Mouse (Mus musculus): ENCODE results near the gene Eid3. TPM values are rescaled to one million over a fixed set of nuclear protein-coding genes. Genes with fewer than 3 reads are reported as not detected.
A peak's percentile ranks its signal among the peaks of the same experiment; 100 is the strongest.

Gene Eid3
- polyA plus RNA-seq, 3 experiments from 2014 or later: 0.35 to 0.91 (median 0.64) TPM

DNA sequence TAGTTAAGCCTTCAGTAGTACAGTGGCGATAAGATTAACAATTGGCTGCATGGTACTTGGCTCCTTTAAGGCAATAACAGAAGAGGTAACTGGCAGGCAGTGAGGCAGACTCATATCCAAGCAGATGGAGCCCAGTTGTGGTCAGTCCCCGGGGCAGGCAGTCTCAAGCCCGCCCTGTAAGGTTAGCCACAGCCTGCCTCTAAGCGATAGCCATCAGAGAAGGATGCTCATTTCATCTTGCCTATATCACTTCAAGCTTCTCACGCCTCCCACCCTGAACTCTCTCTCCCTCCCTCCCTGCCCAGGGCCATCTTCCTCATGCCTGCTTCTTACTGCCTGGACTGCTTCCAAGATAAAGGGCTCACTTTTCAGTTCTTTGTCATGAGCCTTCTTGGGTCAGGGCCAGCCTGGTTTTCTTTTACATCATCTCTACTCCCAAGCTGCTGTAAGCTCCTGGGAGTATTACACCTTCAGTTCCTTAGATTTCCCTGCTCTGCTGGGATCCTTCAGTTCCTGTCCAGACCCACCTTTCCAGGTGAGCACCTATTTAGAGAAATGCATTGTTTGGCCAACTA is 3.2 kb upstream of the Eid3 start:
- no peak for ATAC-seq

DNA sequence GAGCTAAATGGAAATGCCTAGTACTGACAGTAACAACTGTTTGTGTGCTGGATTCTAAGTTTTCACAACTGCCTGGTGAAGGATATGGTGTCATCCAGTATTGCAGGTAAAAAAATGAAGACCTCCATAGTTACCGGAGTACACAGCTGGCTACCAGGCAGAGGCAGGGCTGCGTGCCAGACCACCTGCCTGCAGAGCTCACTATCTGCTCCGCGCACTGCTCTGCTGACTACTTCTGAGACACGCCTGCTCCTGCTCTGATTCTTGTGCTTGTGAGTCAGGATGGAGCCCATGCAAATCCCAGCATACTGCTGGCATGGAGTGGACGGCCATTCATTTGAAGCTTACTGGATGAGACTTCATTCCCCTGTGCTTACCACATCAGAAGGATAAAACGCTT is 2.6 kb upstream of the Eid3 start:
- no peak for ATAC-seq

DNA sequence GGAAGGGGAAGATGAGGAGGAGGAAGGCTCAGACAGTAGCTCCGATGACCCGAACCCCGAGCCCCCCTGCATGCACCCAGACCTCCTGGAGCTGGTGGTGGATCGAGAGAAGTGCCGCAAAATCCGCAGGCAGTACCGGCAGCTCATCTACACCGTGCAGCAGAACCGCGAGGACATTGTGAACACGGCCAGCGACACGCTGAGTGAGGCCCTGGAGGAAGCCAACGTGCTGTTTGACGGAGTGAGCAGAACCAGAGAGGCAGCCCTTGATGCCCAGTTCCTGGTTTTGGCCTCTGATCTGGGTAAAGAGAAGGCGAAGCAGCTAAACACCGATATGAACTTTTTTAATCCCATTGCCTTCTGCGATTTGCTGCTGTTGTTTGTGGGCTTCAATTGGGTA is 406 bp downstream of the Eid3 start:
- ATAC-seq: no peak

DNA sequence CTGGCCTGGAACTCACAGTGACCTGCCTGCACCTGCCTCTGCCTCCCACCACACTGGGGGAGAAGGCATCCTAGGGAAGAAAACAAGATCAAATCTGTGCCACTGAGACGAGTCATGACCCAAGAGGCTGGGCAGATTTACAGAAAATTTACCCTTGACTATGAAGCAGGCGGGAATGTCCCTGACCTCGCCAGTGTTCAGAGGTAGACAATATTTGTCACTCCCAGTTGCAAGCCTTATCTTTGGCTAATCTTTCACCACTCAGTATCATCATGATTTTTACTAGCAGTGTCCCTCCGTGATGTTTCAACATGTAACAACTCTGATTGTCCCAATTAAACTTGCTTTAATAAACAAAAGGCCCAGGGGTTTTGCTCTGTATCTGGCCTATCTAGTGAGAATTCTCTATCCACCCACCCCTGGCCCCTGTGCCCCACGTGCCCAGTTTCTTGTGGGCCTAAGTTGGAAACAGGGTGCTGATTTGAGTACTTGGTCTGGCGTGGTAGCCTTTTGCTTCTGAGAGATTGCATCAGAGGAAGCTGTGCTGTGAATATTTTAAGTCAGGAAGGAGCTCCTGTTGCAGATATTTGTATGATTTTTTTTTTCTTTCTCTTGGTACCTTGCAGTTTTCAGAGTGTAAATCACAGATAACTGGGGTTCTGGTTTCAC is 2.1 kb downstream of the Eid3 start:
- ATAC-seq: no peak

DNA sequence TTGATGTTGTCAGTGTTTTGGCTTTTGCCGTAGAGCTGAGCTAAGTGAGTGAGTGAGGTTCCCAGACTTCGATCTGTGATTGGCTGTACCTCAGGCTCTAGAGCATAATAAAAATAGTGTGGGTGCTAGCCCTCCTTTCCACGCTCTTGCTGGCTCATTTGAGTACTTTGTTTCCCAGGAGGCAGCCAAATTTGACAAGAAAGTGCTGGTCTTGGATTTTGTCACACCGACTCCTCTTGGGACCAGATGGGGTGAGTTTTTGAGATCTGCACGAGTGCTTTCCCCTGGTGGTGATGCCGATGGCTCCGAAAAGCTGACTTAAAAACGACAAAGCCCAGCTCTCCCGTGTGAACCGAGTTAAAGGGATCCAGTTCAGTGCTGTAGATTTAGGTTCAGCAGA is 9.0 kb downstream of the Eid3 start:
- no peak for ATAC-seq

DNA sequence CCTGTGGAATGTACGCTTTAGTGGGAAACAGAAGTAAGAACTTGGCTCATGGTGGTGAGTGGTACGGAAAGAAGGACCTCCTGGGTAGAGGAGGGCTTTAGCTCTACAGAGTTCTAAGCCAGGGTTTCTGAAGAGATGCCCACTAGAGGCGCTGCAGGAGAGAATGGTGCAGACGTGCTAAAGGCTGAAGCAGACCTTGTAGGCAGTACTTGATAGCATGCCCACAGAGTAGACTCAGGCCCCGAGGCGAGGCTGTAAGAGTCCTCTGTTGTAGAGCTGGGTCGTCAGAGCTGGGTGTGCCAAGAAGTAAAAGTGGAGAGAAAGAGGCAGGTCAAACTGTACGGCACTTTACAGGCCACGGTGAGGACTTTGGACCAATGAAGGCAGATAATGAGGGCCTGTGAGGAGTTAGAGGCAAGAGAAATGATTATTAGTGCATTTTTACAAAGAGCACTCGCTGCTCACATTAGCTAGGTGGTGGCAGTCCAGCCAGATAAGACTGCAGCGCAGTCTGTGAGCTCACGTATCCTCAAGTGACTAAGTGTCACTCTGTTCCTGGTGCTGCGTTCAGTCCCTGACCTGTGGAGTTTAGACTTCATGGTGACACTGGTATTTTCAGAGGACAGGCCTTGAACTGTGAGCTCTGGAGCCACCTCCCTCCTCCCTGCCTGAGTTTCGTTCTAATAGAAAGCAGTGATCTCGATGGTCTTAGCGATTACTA is 9.8 kb downstream of the Eid3 start:
- no peak for ATAC-seq

DNA sequence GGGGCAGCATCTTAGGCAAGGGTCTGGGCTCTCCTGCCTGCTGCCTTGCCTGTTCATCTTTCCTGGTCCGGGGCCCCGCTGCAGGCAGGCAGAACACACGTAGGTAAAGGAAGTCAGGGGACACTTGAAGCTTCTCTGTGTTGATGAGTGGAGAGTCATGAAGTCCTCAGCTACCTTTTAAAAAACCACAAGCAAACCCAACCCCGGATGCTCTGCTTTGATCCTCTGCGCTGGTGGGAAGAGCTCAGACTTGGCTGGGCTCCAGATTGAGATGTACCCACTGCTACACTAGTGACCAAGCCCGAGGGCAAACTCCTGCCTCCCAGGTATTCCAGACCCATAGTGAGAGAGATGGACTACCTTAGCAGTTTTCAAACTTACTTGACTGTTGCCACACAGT is 20.9 kb downstream of the Eid3 start:
- peak; percentile 90 for ATAC-seq

DNA sequence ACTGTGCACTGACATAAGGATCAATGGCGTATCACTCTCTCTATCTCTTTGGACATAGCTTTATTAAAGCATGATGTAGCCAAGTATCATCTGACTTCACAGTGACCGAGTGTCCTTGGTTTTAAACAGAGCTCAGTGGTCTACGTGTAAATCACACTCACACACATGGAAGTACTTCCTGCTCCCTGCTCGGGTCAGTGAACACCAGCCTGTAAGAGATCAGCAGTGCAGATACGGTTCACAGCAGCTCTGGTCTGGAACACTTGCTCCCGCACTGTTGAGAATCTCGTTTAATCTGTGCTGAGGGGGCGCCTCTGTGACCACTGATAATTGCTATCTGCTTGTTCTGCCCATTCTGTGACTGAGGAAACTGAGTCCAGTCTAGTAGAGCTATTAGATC is 22.1 kb downstream of the Eid3 start:
- no peak for ATAC-seq

DNA sequence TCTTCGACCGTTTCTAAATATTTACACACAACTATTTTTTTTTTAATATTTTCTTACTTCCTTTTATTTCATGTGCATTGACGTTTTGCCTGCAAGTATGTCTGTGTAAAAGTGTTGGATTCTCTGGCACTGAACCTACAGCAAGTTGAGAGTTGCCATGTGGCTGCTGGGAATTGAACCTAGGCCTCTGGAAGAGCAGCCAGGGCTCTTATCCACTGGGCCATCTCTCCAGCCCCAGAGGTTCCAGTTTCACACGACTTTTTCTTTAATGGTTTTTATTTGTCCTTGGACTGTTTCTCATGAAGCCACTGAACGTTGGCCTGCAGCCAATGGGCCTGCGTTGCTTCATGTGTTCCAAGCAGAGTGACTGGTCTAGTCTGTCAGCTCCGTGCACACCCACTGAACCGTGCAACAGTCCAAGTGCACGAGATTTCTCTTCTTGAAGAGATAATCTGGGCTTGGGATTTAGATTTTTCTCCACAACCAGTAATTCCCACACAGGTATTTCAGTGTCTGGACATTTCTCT is 23.1 kb downstream of the Eid3 start:
- no peak for ATAC-seq

DNA sequence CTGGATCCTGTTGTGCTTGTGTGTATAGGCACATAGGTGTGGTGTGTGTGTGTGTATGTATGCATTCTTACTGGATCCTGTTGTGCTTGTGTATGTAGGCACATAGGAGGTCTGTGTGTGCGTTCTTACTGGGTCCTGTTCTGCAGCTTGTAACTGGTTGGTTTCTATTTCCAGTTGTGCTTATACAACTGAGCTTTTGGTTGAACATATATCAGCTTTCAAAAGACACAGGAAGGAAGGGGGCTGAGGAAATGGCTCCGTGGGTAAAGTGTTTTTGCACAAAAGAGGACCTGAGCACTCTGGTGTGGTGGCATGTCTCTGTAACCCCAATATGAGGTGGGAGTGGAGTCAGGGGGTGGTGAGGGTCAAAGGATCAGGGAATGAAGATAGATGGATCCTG is 24.5 kb downstream of the Eid3 start:
- peak; percentile 63 for ATAC-seq

DNA sequence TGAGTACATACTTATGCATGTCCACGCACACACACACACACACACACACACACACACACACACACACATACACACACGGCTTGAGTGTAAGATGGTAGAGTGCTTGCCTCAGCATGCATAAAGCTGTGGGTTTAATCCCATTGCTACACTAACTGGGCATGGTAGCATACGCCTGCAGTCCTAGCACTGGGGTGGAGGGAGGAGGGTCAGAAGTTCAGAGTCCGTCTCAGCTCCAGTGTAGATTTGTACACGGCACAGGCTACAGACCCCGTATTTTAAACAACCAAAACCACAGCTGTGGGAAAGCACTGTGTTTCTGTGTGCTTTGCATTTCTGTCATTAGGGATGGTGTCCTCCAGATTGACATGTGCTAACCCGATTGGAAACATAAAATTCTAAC is 25.0 kb downstream of the Eid3 start:
- ATAC-seq: no peak

DNA sequence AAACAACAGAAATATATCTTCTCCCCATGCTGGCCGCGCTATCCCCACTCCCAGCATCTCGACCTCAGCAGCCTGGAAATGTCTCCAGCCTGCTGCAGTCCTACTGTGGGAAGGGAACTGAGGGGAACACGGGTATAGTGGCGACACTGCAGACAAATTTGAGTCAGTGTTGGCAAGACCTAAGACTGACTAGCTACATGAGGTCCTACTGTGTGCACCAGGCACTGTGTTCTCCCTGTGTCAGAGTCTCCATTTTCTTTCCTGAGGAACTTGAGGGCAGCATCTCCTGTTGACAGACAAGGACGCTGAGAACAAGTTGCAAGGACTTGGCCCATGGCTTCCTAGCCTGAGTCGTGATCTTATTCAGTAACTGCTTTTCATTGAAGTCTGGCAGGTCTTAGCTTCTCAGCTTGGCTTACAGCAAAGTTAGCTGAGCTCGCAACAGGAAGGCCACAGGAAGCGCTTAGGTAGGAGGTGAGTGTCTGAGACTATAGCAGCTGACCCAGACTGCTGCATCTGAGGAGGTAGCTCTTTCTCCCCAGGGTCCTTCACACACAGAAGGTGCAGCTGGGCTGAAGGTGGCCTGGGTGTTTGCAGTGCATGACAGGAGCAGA is 26.1 kb downstream of the Eid3 start:
- peak; percentile 32 for ATAC-seq

DNA sequence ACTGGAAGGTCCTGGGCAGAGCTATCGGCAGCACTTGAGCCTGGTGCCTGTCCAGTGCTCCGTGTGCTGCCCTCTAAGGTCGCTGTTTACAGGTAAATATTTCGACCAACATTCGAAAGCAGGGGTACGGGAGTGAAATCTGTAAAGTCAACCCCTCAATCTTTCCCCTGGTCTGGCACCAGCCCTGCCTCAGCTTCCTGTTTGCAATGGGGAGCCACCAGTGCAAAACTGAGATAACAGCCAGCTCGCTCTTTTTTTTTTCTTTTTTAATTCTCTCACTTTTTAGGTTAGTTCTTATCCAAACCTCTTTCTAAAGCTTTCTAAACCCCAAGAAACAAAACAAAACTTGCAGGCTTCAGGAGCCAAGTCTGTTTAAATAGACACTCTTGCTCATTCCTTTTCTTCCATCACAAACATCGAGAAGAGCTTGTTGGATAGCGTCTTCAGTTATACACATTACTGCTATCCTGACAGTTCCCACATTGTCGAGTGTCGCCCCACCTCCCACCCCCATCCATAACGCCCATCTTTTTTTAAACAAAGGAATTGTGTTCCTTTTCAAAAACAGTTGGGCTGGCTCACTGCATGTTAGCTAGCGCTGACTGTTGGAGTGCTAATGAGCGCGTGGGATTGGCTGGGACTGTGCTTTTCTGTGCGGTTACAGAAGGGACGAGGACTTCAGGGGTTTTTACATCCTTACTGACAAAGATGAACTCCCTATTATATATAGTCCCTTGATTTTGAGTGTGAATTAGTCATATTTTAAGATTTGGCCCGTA is 27.6 kb downstream of the Eid3 start:
- no peak for ATAC-seq

DNA sequence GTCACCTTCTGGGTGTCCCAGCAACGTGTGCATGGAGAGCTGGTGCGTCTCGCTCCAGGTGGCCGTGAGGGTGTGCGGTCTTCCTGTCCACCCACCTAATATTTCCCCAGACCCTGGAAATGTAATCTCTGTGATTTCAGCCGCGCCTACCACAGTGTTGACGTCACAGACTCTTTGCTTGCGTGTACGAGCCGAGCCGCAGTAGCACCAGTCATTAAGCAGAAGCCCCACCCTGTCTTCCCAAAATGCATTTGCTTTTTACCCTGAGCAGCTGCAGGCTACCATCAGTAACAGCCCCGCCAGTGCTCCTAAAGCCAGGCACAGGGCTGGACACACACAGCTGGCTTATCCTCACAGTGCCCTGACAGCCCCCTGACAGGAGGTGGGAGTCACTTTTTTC is 31.5 kb downstream of the Eid3 start:
- ATAC-seq: no peak

DNA sequence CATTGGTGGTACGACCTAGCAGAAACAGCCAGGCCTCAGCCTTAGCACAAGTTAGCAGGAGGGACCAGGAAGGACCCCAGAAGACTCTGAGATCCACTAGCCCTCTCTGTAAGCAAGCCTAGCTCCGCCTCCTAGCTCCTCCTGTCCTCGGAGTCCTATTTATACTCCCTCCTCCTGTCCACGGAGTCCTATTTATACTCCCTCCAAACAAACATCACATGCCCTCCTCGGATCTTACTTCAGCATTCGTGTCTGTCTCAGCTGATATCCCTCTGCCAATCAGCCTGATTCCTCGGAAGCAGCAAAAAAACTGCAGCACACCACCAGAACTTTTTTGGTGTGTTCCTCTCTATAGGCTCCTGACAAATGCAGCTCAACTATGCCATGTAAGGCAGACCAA is 32.5 kb downstream of the Eid3 start:
- ATAC-seq: no peak

DNA sequence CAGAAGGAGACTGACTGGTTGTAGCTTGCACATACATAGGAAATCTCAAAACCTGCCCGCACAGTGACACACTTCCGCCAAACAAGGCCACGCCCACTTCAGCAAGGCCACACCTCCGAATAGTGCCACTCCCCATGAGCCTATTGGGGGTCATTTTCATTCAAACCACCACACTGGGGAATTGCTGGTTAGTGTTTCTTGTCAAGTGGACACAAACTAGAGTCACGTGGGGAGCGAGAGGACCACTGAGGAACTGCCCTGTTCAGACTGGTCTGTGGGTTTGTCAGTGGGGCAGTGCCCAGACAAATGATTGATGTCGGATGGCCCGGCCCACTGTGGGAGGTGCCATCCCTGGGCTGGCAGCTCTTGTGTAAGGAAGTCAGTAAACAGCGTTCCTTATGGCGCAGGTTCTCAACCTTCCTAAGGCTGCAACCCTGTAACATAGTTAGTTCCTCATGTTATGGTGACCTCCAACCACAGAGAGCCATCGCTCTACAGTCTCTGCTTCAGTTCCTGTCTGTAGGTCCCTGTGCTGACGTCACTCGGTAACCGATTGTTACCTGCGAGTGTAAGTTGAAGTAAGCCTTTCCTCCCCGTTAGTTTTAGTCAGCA is 33.5 kb downstream of the Eid3 start:
- peak; percentile 81 for ATAC-seq

DNA sequence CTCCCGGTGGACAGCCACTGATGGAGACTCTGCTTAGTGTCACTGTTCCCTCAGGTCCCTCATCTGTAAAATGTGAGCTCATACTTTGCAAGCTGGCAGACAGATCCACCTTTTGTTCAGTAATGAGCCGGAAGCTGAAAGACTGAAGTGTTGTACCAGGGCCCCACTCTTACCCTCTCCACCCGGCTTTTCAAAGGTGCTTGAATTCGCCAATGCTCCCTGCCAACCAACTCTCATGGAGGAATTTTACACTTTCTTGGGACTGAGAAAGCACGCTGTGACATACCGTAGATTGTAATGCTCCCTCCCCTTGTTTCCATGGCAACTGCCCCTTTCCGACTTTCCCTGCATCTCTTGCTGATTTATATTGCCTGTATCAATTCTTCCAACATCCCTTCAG is 34.1 kb downstream of the Eid3 start:
- no peak for ATAC-seq

DNA sequence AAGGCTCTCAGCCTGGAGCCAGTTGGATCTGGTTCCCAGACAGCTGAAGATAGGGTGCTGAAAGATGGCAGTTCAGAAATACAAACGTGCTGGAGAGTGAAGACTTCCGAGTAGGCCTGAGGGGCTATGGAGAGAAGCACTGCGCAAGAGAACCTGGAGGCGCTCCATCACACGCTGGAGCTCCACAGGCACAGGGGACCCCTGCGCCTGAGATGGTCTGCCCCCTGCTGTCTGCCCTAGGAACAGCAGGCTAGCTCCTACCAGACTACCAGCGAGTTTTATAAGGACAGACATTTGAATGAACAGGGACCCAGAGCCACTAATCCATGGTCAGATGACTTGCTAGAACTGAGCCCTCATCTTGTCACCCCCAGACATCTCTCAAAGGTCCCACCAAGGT is 35.0 kb downstream of the Eid3 start:
- ATAC-seq: peak; percentile 65

DNA sequence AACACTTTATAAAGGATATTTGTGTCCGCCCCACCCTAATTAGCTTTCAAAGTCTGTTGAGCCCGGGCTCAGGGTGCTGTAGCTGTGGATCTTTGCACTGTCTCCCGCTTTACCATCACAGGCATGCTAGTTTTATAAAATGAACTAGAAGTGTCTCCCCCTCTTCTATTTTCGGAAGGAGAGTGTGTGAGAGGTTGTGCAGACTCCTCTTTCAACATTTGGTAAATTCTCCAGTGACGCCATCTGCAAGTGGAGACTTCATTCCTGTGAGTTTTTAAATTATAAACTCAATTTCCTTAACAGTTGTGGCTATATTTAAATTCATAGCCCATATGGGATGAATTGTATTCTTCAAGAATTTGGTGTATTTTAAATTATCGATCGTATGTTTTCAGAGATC is 42.1 kb downstream of the Eid3 start:
- ATAC-seq: no peak

DNA sequence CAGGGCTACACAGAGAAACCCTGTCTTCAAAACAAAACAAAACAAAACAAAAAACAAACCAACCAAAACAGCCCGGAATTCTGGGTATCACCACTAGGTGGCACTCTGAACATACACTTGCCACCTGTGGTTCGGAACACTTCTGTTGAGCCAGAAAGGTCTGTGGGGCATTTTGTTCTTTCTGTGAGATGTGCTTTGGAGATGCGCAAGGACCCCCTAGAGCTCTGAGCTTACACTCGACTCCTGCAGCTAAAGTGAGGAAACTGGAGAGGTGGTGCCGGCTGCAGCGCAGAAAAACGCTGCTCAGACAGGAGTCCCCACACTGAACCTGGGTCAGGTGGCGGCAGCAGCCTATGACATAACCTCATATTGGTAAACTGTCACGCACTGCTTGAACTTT is 43.0 kb downstream of the Eid3 start:
- peak; percentile 75 for ATAC-seq

DNA sequence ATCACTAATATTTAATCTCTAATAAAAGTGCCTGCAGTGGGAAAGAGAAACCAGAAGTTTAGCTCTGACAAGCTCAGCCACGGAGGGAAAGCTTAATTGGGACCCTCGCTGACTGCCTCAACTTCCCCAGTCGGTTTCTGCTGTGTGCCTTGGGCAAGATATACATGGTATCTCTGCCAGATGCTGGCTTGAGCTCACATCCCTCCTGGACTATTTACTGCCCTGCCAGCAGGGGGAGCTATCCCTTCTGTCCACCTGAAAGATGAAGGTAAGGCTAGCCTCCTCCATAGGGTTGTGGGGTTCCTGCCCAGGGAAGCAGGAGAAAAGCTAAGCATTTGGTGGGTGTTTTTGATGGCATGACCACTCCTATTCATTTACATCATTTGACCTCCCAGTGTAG is 43.8 kb downstream of the Eid3 start:
- no peak for ATAC-seq

DNA sequence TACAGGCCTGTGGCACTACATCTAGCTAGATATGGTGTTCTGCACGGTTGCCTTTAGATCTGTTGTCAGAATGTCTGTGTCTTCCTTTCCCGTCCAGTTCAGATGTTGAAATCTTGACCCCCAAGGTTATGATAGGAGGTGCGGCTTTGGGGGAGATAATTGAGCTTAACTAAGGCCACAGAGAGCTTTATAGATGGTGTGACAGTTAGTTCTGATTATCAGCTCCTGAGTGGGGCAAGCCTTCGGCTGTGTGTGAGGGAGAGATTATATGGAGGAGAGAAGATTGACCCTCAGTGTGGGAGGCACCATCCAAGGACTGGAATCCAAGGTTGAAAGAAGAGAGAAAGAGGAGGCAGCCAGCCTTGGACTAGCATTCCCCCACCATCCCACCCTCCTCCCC is 46.8 kb downstream of the Eid3 start:
- no peak for ATAC-seq

Measured in inflammation-experienced regulatory T-cells, adult 6 months (primary cell).